Mouse (Mus musculus): ENCODE data around the gene Mcrs1.
A peak's percentile ranks its signal among the peaks of the same experiment; 100 is the strongest.
"Not testable (repeated sequence)": the region's sequence is repeated elsewhere in the genome, so short reads cannot be mapped to it uniquely, and the experiment has no call there.

Gene Mcrs1

DNA sequence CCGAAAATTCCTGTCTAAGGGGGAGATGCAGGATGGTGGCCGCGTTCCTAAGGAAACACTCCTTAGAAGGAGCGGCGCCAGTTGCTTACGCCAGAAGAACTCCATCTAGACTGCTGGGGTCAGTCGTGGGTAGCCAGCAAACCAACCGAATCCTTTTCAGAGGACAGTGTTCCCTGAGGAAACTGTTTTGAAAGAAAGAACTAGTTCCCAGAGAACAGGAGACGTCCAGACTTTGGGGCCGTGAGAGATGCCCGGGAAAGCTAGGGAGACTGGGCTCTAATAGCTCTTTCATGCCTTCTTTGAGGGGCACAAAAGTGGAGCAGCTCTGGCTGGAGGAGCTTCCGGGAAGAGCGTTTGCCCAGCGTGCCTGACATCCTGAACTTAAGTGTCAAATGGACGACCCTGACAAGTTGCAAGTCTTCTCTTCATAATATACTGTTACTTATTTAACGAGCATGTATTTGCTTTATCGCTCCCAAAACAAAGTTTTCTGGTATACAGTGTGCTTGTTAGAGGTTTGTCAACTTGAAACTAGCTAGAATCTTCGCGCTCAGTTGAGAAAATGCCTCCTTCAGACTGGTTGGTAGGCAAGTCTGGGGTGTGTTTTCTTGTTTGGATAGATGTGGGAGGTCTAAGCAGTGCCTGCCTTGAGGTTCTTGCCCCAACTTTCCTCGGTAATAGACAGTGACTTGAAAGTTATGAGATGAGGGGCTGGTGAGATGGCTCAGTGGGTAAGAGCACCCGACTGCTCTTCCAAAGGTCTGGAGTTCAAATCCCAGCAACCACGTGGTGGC lies 817 bp upstream of the Mcrs1 start:
- no peak for DNase-seq (ENCODE audit: extremely low spot score, low read depth, low spot score)

GRCm38 (mm10) chr15:99251111-99251510 lies 650 bp downstream of the Mcrs1 start:
- DNase-seq (ENCODE audit: extremely low spot score, low read depth, low spot score), result not testable (repeated sequence)

- no peak for DNase-seq (ENCODE audit: extremely low spot score, low read depth, low spot score)
Measured at GRCm38 (mm10) chr15:99249938-99250337, 1.8 kb downstream of the Mcrs1 start.

- no peak for DNase-seq (ENCODE audit: extremely low spot score, low read depth, low spot score)
Measured at GRCm38 (mm10) chr15:99248972-99249371, 2.8 kb downstream of the Mcrs1 start.

GRCm38 (mm10) chr15:99246736-99247135 lies 5.0 kb downstream of the Mcrs1 start:
- not testable (repeated sequence) for DNase-seq (ENCODE audit: extremely low spot score, low read depth, low spot score)

GRCm38 (mm10) chr15:99242045-99242444 lies 9.7 kb downstream of the Mcrs1 start:
- no peak for DNase-seq (ENCODE audit: extremely low spot score, low read depth, low spot score)

GRCm38 (mm10) chr15:99241249-99241648 lies 10.5 kb downstream of the Mcrs1 start:
- DNase-seq (ENCODE audit: extremely low spot score, low read depth, low spot score), result no peak

DNA sequence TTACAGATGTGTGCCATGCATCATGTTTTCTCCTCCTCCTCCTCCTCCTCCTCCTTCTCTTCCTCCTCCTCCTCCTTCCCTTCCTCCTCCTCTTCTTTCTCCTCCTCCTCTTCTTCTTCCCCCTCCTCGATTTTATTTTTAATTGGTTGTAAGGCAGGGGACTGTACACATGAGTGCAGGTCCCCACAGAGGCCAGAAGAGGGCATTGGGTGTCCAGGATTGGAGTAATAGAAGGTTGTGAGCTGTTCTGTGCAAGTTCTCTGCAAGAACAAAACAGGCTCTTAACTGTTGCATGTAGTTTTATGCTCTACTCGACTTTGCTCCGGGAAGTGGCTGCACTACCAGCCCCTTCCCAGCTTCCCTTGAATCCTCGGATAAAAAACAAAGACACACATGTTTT lies 11.6 kb downstream of the Mcrs1 start:
- DNase-seq (ENCODE audit: extremely low spot score, low read depth, low spot score), result no peak

GRCm38 (mm10) chr15:99238006-99238405 lies 13.8 kb downstream of the Mcrs1 start:
- no peak for DNase-seq (ENCODE audit: extremely low spot score, low read depth, low spot score)

DNA sequence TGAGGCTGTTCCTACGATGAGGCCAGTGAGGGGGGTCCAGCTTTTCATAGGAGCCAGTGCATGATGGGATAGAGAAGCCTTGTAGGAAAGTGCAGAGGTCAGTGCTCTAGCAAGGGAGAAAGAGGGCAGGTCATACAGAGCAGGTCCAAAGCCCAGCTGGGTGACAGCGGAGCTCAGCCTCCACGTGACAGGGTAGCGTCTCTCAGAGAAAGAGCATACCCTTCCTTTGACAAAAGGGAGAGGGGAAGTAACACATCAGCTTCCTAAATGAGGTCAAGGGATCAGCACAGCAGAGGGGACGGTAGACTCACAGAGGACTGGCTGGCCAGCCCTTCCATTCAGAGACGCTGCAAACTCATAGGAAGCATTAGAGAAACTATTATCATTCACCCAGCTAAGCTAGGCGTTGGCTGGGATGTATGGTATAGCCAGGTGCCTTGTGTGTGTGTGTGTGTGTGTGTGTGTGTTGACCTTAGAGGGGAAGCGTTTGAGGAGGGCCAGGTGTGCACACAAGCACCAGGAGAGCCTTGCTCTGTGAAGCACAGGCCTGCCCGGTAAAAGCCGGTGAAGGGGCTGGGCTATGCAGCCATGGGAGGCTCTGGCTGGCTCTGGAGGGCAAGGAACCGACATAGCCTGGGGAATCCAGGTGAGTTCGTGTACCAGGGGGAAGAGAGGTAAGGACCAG lies 17.3 kb downstream of the Mcrs1 start:
- DNase-seq (ENCODE audit: extremely low spot score, low read depth, low spot score), result no peak

DNA sequence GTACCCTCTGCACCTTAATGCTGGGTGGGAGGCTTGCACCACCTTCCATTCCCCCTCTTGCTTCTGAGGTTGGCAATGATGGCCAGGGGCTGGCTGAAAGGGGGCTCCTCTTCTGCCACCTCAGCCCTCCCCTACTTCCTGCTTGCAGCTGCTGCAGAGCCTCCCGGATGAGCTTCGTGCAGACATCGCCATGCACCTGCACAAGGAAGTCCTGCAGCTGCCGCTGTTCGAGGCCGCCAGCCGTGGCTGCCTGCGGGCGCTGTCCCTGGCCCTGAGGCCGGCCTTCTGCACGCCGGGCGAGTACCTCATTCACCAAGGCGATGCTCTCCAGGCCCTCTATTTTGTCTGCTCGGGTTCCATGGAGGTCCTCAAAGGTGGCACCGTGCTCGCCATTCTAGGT lies 18.0 kb downstream of the Mcrs1 start:
- no peak for DNase-seq (ENCODE audit: extremely low spot score, low read depth, low spot score)

DNA sequence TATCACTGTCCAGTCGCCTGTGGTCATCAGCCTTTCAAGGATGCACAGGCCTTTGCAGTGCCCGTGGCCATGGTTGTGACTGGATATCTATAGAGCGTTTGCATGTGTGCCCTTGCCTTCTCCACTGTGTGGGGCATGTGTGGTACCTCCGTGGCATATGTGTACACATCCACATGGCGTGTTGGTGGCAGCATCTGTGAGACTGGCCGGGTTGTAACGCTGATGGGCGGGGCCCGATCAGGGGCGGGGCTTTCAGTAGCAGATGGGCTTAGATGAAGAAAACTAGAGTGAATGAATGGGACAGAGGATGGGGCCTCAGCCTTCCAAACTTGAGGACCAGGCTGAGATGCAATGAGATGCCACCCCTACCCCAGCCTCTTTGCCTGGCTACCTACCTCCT lies 19.8 kb downstream of the Mcrs1 start:
- no peak for DNase-seq (ENCODE audit: extremely low spot score, low read depth, low spot score)

- no peak for DNase-seq (ENCODE audit: extremely low spot score, low read depth, low spot score)
Measured at GRCm38 (mm10) chr15:99226090-99226489, 25.7 kb downstream of the Mcrs1 start.

GRCm38 (mm10) chr15:99225081-99225810 lies 26.5 kb downstream of the Mcrs1 start:
- DNase-seq (ENCODE audit: extremely low spot score, low read depth, low spot score), result no peak

DNA sequence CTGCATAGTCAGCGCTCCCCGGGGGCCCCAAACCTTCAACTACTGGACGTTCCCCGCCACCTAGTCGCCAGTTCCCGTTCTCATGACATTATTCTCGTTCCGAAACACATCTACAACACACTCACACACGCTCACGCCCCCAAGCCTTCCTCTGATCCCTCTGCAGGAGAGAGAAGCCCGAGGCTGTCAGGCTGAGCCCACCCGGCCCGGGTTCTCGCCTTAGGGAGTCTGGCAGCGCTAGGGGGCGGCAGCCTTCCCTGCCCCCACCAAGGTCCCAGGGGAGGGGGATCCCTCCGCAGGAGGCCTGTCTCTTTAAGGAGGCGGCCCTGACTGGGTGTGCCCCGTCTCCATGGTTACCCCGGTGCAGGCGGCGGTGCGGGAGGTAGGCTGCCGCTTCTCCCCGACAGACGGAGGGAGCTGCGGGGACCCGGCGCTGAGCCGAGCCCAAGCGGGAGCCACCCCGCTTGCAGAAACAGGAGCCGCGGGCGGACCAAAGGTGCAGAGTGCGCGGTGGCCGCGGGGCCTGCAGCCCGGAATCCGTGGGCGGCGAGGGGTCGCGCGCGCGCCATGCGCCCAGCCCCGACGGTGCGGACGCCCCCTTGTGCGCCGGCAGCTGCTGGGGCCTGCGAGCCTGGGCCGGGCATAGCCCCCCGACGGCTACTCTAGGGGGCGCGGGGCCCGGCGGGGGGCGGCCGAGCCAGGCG lies 27.4 kb downstream of the Mcrs1 start, which contains the start of gene Kcnh3:
Gene Kcnh3, plus strand, starts transcription at position 654 of the 704 bp plus-strand sequence.
- no peak for DNase-seq (ENCODE audit: extremely low spot score, low read depth, low spot score)

DNA sequence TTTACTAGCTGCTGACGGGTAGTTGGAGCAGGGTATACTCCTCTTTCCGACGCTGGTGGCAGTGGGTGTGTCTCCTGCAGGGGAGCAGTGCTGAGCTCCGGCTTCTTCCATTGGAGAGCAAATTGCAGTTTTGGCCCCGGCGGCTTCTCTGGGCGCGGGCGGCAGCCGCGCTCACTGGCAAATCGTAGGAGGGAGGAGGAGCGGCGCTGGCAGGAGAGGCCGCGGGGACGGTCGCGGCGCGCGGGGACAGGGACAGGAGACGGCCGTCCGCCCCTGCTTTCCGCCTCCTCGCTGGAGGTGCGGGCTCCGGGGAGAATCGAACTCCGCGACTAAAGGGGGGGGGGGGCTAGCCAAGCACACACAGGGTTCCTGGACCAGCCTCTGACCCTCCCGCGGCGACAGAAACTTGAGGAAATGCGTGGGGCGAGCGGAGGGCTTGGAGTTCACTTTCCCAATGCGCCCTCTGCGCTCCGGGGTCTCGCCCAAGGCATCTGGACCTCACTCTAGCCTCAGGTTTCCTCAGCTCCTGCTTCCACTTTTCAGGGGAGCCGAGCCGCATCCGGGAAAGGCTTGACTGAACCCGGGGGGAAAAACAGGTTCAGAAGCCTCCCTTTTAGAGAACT lies 28.1 kb downstream of the Mcrs1 start:
- DNase-seq (ENCODE audit: extremely low spot score, low read depth, low spot score), result no peak

- no peak for DNase-seq (ENCODE audit: extremely low spot score, low read depth, low spot score)
Measured at GRCm38 (mm10) chr15:99222794-99223584, 28.8 kb downstream of the Mcrs1 start.

GRCm38 (mm10) chr15:99221315-99221952 lies 30.3 kb downstream of the Mcrs1 start:
- DNase-seq (ENCODE audit: extremely low spot score, low read depth, low spot score), result peak; percentile 33

GRCm38 (mm10) chr15:99217630-99218029 lies 34.1 kb downstream of the Mcrs1 start:
- no peak for DNase-seq (ENCODE audit: extremely low spot score, low read depth, low spot score)

Measured in hindlimb bud, embryonic 11.5 days (tissue).